In genomic region chr10:86296111-86296510, GRCm38 (mm10) we compare ENCODE assay signal across 7 mouse cellular contexts. TPM values are rescaled to one million over a fixed set of nuclear protein-coding genes. Genes with fewer than 3 reads are reported as not detected.
A peak's percentile ranks its signal among the peaks of the same experiment; 100 is the strongest.
DNase-seq lines count a peak whose midpoint lies in the region; ATAC-seq and TF ChIP-seq lines count a peak whose summit lies in the region.

No protein-coding gene starts in this region.

- peak; percentile 87 for DNase-seq in adrenal gland, postnatal 10 days
- peak; percentile 84 for DNase-seq in embryo, embryonic 11 days
- DNase-seq in gastrocnemius, postnatal 4 days (ENCODE audit: low spot score in 2 of 2): peak; percentile 61 to 77
- DNase-seq in left cerebral cortex, postnatal 4 days: peak; percentile 75
- peak; percentile 94 for DNase-seq in midbrain, embryonic 11.5 days (ENCODE audit: low spot score, missing footprints)
- DNase-seq in spleen, adult 12 weeks (ENCODE audit: low spot score): peak; percentile 13

- peak; percentile 96 for TF ChIP-seq CTCF in intestine, postnatal 0 days (IDR thresholded peaks at IDR 0.05; ENCODE audit: low read depth)

- no peaks in the 10 kb centered on the region for H3K27me3 ChIP-seq in intestine, postnatal 0 days (replicated peaks; ENCODE audit: control insufficient read depth, insufficient read depth, low read length)
- H3K27me3 ChIP-seq in midbrain, embryonic 11.5 days (ENCODE audit: control insufficient read depth, insufficient read depth, low read length): no peaks in the 10 kb centered on the region; the same call in 1 of the 2 replicates

- ATAC-seq in intestine, postnatal 0 days: peak; percentile 42; the same call in 1 of the 2 replicates
- ATAC-seq in midbrain, embryonic 11.5 days (ENCODE audit: low FRiP score): peak; percentile 59

- 0 out of 2 replicates have a peak, but pooled peaks cover 4% of the 10 kb centered on the region for H3K4me1 ChIP-seq in intestine, postnatal 0 days (replicated peaks; ENCODE audit: control insufficient read depth, insufficient read depth, low read length)
- H3K4me1 ChIP-seq in midbrain, embryonic 11.5 days (ENCODE audit: control insufficient read depth, insufficient read depth, low read length): peaks cover 16% of the 10 kb centered on the region

- intact Hi-C loops in left cerebral cortex, postnatal 4 days (cut with DNase I): loop anchor here (10.0 kb wide), 1 partner anchor 331 kb away; no protein-coding TSS in a partner anchor

- no peak overlapping the region for H3K9ac ChIP-seq in intestine, postnatal 0 days (ENCODE audit: low read depth, low read length)
- H3K9ac ChIP-seq in midbrain, embryonic 11.5 days (ENCODE audit: low read length): peak overlapping the region; percentile 38; the same call in 1 of the 2 replicates

- H3K4me3 ChIP-seq in intestine, postnatal 0 days (ENCODE audit: low read depth, low read length): no peak overlapping the region
- no peak overlapping the region for H3K4me3 ChIP-seq in midbrain, embryonic 11.5 days (ENCODE audit: low read depth, low read length)

- peak overlapping the region; percentile 49 for H3K4me2 ChIP-seq in intestine, postnatal 0 days (replicated peaks; ENCODE audit: low read depth)
- peak overlapping the region; percentile 47 for H3K4me2 ChIP-seq in midbrain, embryonic 11.5 days

- H3K36me3 ChIP-seq in intestine, postnatal 0 days (ENCODE audit: control insufficient read depth, insufficient read depth): no peaks in the 10 kb centered on the region
- H3K36me3 ChIP-seq in midbrain, embryonic 11.5 days (ENCODE audit: control insufficient read depth, insufficient read depth, low read length): no peaks in the 10 kb centered on the region

- no peaks in the 10 kb centered on the region for H3K9me3 ChIP-seq in intestine, postnatal 0 days (ENCODE audit: control insufficient read depth)
- H3K9me3 ChIP-seq in midbrain, embryonic 11.5 days (ENCODE audit: control insufficient read depth, low read length): no peaks in the 10 kb centered on the region

- WGBS in intestine, postnatal 0 days: 8% methylated on average over 14 of the region's 14 CpGs
- WGBS in midbrain, embryonic 11.5 days: 3% methylated on average over 14 of the region's 14 CpGs

- no peak overlapping the region for H3K27ac ChIP-seq in intestine, postnatal 0 days (ENCODE audit: low read depth, low read length)
- H3K27ac ChIP-seq in midbrain, embryonic 11.5 days (ENCODE audit: low read depth, low read length): no peak overlapping the region

RNA-seq across cellular contexts. Expression of gene Timp3, which starts 4.1 kb away (rescaled TPM):
- 100 to 1,000 TPM; 209 to 211 TPM for total RNA-seq in adrenal gland, postnatal 10 days (2021)
- total RNA-seq in gastrocnemius, postnatal 4 days (2021): 10 to 100 TPM; 90.4 to 99.7 TPM
- polyA plus RNA-seq in intestine, postnatal 0 days (2015; fragmentation: Nextera tagmentation; extraction: Ambion mirVana): 24.2 and 29.4 TPM in 2 replicates
- total RNA-seq in left cerebral cortex, postnatal 4 days (2021): 10 to 100 TPM; 40.2 to 42.6 TPM
- polyA plus RNA-seq in midbrain, embryonic 11.5 days (2014; fragmentation: Nextera tagmentation; extraction: Ambion mirVana): 20.2 and 20.7 TPM in 2 replicates

Comparison
In these comparisons a context has a peak if more than half of its experiments do, and no peak if none do; other contexts are left out.
1. DNase-seq: peak in every context shown above with its lines; median percentile 94 in midbrain, embryonic 11.5 days; 87 in adrenal gland, postnatal 10 days; 84 in embryo, embryonic 11 days; 75 in left cerebral cortex, postnatal 4 days; 69 in gastrocnemius, postnatal 4 days; 13 in spleen, adult 12 weeks.